Mouse (Mus musculus): ENCODE results near the gene Cry1. TPM values are rescaled to one million over a fixed set of nuclear protein-coding genes. Genes with fewer than 3 reads are reported as not detected.

Gene Cry1
- polyA plus RNA-seq (2017; shearing (Covaris generic)), result 100 TPM

DNA sequence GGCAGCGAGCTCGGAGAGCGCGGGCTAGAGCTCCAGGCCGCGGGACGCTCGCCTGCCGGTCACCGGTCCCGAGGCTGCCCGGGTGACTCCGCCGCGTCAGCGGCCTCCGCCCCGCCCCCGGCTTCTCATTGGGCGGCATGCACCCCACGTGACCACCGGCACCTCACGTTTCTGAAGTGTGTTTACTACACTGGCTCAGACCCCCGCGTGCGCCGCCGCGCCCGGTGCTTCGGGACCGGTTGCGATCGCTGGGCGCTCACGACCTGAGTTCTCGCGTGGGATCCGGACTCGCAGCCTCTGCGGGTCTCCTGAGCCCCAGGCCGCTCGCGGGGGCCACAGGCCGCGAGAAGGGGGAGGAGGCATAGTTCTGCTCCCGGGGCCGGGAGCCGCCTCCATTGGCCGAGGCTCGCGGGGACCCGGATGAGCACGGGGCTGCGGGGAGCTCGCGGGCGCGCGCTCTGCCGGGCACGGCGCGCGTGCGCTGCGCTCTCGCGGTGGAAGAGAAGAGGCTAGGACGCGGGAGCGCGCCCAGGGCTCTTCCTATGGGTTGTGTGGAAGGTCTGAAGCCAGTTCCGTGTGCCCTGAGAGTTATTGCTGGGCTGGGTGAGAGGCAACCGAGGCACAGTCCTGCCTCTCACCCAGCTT lies at the start of gene Cry1:
Gene Cry1, minus strand, starts transcription at position 101 of the 645 bp plus-strand sequence.

DNA sequence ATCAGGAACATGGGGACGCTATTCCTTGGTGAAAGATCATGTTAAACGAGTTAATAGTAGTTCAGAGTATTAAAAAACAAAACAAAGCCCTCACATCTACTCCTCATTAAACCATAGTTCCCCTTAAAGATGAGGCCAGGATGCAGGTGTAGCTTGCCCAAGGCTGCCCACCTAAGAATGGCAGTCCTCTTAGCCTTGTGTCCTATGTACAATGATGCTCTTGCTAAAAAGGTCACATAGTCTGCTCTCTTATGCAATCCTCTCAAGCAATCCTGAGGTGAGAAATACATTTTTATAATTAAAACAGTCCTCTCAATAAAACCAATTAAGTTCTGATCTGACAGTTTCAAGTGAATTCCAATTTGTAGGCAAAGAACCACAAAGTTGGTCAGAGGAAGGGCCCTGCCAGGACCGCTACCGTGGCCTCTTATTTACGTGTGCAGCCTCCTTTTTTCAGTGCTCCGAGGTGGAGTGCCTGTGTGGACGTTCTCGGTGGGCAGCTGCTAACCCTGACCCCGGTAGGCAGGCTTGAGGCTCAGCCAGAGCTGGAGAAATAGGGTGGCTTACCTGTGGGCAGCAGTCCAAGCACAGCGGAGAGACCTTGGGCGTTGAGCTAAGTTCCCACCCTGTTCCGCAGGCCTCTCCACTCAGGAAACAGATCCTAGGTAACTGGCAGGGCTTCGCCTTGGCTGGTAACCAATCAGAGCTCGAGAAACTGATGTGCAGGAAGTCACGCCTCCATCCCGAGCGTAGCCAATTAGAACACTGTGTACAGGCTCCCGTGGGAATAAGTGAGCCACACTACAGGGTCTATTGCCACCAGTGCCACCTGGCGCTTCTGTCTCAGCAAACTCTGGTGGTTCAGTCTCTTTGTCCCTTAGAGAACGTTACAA lies 57.2 kb downstream of the Cry1 start, which contains the start of gene Mterf2:
Gene Mterf2, minus strand, starts transcription at position 633 of the 893 bp plus-strand sequence.

DNA sequence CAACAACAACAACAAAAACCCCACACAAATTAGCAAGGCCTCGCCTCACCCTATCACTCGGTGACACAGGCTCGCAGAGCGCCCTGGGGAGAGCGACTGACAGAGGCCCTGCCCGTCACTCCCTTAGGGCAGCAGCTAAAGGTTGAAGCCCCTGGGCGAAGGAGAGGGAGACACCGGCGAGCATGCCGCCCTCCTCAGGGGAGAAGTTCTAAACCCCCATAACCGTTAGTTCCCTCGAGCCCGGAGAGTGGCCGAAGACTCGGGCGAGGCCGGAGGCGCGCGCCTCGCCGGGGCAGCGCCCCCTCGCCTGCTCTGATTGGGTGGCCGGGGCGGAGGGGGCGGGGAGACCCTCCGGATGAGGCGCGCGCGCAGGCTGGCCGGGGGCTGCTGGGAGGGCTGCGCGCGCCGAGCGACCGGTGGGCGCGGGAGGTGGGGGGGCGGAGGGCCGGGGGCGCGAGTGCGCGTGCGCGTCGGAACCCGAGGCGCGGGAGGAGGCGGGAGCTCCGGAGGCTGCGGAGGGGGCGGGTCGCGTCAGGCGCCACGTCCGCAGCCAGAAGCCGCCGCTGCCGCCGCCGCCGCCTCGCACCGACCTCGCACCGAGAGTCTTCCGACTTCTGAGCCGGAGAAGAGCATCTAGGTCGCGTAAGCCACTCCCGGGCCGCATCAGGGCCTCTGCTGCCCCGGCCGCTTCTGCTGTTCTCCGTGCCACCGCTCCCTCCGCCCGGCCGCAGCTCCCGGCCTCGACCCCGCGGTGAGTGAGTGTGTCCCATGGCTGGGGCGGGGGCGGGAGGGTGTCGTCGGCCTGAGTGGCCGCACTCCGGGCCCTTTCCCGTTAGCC lies 82.4 kb downstream of the Cry1 start, which contains the start of the genes Fhl4 and Tmem263:
Gene Fhl4, minus strand, starts transcription at position 249 of the 838 bp plus-strand sequence.
Gene Tmem263, plus strand, starts transcription at position 381 of the 838 bp plus-strand sequence.

Other genes starting within 250 kb of the Cry1 start
- 0.31 TPM for gene Fhl4, start 82.6 kb downstream of the Cry1 start, polyA plus RNA-seq (2017; shearing (Covaris generic))
- gene Tmem263, start 82.4 kb downstream of the Cry1 start, polyA plus RNA-seq (2017; shearing (Covaris generic)), result 10.5 TPM
- 4.9 TPM for gene Mterf2, start 57.0 kb downstream of the Cry1 start, polyA plus RNA-seq (2017; shearing (Covaris generic))
- 17.4 TPM for gene Btbd11, start 201.8 kb upstream of the Cry1 start, polyA plus RNA-seq (2017; shearing (Covaris generic))

Data from naive thymus-derived CD4-positive, alpha-beta T cell, adult 5 months (primary cell).